Mouse (Mus musculus) lung, postnatal 25 days (tissue): ENCODE results near the gene Tkt.
A peak's percentile ranks its signal among the peaks of the same experiment; 100 is the strongest.
"Not testable (repeated sequence)": the region's sequence is repeated elsewhere in the genome, so short reads cannot be mapped to it uniquely, and the experiment has no call there.

Experiments
- DNase-seq: peaks from one replicate; pipeline ENCODE4 v3.0.0; 2022; ENCODE audit warnings: low spot score

Tkt gene

GRCm38 (mm10) chr14:30553185-30553584 is 5.0 kb downstream of the Tkt start:
- peak; percentile 46 for DNase-seq

- no peak for DNase-seq
These were observed 8.5 kb downstream of the Tkt start for GRCm38 (mm10) chr14:30556651-30557050.

GRCm38 (mm10) chr14:30557730-30558129 is 9.6 kb downstream of the Tkt start:
- DNase-seq, result no peak

- no peak for DNase-seq
These were observed 11.2 kb downstream of the Tkt start for GRCm38 (mm10) chr14:30559321-30559850.

GRCm38 (mm10) chr14:30560803-30561389 is 12.7 kb downstream of the Tkt start:
- DNase-seq, result no peak

- DNase-seq, result no peak
These were observed 13.5 kb downstream of the Tkt start for GRCm38 (mm10) chr14:30561470-30562187.

GRCm38 (mm10) chr14:30562343-30562742 is 14.2 kb downstream of the Tkt start:
- no peak for DNase-seq

GRCm38 (mm10) chr14:30564451-30564850 is 16.3 kb downstream of the Tkt start:
- peak; percentile 70 for DNase-seq

- DNase-seq, result no peak
These were observed 18.2 kb downstream of the Tkt start for GRCm38 (mm10) chr14:30566317-30566716.

- no peak for DNase-seq
These were observed 19.9 kb downstream of the Tkt start for GRCm38 (mm10) chr14:30568016-30568415.

GRCm38 (mm10) chr14:30570303-30570702 is 22.1 kb downstream of the Tkt start:
- DNase-seq, result no peak

- DNase-seq, result no peak
These were observed 24.1 kb downstream of the Tkt start for GRCm38 (mm10) chr14:30572253-30572652.

- DNase-seq, result no peak
These were observed 25.1 kb downstream of the Tkt start for GRCm38 (mm10) chr14:30573235-30573634.

- DNase-seq, result peak; percentile 79
These were observed 25.9 kb downstream of the Tkt start for GRCm38 (mm10) chr14:30573983-30574584.

- no peak for DNase-seq
These were observed 27.6 kb downstream of the Tkt start for GRCm38 (mm10) chr14:30575791-30576190.

- DNase-seq, result no peak
These were observed 28.1 kb downstream of the Tkt start for GRCm38 (mm10) chr14:30576260-30576659.

- DNase-seq, result not testable (repeated sequence)
These were observed 29.3 kb downstream of the Tkt start for GRCm38 (mm10) chr14:30577303-30578062.

- DNase-seq, result no peak
These were observed 31.0 kb downstream of the Tkt start for GRCm38 (mm10) chr14:30579180-30579579.

GRCm38 (mm10) chr14:30579882-30580281 is 31.7 kb downstream of the Tkt start:
- DNase-seq, result no peak

- no peak for DNase-seq
These were observed 33.1 kb downstream of the Tkt start for GRCm38 (mm10) chr14:30581238-30581637.

- no peak for DNase-seq
These were observed 35.9 kb downstream of the Tkt start for GRCm38 (mm10) chr14:30584077-30584476.

- DNase-seq, result no peak
These were observed 36.5 kb downstream of the Tkt start for GRCm38 (mm10) chr14:30584497-30585251.
